Mouse (Mus musculus) left cerebral cortex, adult 9 months (tissue): ENCODE data around the gene Tnpo3.

Experiments
- DNase-seq, 2 experiments: peaks; one replicate each; pipeline ENCODE4 v3.0.0; 2022; ENCODE audit warnings: low spot score in 2 of 2

Tnpo3 gene

GRCm38 (mm10) chr6:29527361-29528164, 82.1 kb downstream of the Tnpo3 start:
- DNase-seq = no peak

DNA sequence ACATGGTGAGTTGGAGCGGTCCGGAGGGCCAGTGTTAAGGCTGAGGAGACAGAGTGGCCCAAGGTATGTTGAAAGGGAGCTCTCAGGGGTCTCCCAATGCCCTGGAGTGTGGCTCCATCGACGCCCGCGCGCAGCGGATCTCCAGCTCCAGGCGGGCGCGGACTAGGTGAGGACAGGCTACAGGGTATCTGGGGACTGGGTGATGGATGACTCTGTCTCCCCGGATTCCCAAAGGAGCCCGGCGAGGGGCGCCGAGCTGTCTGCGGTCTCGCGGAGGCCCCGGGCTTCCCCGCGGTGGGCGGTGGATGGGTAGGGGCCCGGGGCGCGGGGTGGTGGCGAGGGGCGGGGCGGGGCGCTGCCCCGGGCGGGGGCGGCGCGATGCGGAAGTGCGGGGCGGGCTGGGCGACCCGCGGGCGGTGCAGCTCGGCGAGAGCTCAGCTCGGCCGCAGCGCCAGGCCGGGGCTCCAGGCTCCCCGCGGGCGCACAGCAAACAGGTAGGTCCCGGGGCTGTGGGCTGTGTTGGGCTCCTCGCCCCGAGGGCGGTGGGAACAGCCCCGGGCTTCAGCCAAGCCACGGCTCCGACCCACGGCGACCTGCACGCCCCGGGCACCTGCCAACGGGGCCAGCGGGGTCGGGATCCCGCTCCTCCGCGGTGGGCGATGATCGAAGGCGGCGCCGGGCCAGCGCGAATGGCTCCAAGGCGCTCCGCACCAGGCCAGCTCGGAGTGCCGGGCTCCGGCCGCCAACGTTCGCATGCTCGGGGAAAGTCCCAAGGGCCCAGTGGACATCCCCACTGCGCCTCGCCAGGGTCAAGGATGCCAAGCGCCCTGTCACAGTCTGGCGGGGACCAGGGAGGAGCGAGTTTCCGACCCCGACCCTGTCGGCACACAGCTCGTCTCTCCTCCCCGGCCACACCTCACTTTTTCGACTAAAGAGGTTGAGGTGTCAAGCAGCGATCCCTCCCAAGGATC, 83.1 kb downstream of the Tnpo3 start, which contains the start of gene Irf5:
TSS of gene Irf5 (plus strand) at position 345 of the 971 bp plus-strand sequence.
- no peak for DNase-seq

DNA sequence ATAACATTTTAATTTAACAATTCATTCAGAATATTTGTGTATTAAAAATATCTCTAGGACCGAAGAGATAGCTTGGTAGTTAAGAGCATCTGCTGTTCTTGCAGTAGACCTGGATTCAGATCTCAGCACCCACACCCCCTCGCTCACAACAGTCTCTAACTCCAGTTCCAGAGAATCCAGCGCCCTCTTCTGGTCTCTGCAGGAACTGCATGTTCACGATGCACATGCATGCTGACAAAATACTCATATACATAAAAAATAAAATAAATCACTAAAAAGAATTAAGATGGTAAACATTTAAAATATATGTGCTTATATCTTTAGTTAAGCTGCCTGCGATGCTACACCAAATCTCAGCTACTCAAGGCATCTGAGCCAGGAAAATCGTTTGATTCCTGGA, 84.4 kb downstream of the Tnpo3 start:
- DNase-seq = no peak

- DNase-seq = no peak
Measured at GRCm38 (mm10) chr6:29524034-29524489, 85.6 kb downstream of the Tnpo3 start.

DNA sequence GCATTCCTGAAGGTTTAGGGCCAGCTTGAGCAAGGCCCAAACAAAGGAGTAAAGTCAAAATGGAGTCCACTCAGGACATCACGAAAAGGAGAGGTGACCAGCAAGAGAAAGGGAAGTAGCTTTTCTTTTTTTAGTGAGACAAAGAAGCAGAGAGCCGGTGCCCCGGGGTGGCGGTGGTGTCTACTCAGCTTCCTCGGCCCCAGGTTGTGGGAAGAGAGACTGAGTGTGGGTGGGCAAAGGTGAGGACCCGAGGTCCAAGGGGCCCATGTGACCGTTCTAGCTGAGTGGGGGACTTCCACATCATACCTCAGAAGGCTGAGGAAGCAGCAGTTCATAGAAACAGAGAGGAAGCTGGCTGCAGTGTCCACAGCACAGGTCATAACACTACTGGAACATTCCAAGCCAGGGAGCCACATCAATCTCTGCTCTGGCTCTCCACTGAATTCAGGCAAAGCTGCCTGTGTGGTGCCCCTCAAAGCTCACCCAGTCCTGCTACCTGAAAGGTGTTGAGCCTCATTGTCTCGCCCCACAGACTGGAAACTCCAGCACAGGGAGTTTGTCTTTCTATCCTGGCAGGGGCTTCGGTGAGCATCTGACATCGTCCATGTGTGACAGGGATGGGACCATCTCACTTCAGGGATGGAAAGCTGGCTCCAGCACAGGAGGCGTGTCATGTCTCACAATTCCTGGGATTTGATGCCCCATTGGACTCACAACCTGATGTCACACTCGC, 86.2 kb downstream of the Tnpo3 start:
- no peak for DNase-seq

- DNase-seq = no peak
Measured at GRCm38 (mm10) chr6:29522626-29523300, 86.9 kb downstream of the Tnpo3 start.

DNA sequence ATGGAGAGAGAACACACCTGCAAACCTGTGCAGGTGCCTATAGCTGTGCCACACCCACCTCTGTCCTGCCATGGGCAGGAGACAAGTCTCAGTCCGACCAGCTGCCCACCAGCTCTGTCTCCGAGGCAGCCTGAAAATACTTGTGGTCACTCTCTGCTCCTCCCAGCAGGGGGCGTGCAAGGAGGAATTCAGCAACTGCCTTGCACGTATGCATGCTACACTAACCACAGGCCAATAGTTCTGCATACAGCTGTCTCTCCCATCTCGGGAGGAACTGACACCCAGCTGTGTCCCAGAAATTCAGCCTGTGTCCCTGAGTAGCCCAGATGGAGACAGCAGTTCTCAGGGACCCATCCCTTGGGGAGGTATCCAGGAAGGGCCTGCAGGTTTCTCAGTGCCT, 92.5 kb downstream of the Tnpo3 start:
- peak in 1 of 2 experiments; percentile 69 for DNase-seq

DNA sequence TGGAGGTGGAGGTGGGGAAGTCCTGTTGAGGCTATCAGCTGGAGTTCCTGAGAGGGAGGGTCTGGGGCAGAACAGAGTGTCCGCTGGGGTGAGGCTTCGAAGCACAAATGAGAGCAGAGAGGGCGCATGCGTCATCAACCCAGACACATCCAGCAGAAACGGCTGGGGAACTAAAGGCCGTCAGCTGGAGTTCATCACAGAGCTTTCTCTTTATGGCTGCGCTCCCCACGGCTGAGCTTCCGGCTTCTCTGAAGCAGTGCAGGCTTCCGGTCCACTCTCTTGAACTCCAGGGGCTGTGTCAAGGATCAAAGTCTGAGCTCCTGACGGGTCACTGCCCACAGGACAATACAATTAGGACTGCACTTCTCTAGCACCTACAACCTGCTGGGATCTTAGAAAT, 96.4 kb downstream of the Tnpo3 start:
- DNase-seq = no peak

DNA sequence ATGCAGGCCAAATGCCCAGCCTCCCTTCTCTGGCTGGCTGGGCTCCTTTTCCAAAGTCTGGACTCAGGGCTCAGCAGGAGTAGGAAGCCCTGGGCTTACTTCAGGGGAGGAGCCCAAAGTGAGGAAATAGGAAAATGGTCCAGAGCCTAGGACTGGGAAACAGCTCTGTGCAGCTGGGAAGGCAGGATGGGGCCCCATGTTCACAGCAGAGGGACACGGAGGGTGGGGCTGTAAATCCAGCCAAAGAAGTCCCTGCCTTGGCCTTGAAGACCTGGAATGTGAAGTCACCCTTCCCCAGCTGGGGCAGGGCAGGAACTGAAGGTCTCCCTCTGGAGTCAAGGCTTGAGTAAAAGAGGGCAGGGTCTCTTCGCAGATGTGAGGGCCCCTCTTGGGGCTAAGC, 100.6 kb downstream of the Tnpo3 start:
- no peak for DNase-seq

- DNase-seq = no peak
Measured at GRCm38 (mm10) chr6:29507447-29508309, 102.0 kb downstream of the Tnpo3 start, which contains the start of gene Kcp. TSS of gene Kcp (minus strand) at chr6:29507952.

DNA sequence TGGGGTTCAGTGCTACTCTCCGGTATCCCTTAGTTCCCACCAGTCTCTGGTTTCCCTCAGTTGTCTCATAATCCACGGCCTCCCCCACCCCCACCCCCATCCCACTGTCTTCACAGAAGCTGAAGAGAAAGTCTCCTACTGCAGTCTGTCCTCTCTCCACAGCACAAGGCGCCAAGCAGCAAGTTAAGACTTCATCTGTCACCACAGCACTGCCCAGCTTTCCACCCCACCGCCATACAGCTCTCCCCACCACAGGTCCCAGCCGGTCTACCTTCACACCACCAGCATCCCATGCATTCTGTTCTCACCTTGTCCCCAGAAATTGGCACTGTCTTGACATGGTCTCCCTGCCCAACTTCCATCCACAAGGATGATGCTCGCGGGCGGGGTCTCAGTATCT, 102.9 kb downstream of the Tnpo3 start:
- no peak for DNase-seq

DNA sequence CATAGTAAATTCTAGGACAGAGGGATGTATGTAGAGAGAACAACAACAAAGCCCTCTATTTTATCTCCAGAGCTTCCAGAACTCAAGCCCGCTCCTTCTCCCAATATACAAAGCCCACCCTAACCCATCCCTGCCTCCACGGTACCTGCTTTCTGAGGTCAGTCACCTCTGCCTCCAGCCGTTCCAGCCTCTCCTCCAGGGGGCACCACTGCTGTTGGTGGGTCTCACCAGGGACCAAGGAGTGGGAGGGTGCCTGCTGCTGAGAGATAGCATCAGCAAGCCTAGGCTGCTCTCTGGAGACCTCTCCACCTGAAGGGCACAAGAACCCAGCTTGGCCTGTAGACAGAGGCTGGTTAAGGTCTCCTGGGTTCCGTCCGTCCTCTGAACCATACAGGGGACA, 104.2 kb downstream of the Tnpo3 start:
- DNase-seq = no peak

DNA sequence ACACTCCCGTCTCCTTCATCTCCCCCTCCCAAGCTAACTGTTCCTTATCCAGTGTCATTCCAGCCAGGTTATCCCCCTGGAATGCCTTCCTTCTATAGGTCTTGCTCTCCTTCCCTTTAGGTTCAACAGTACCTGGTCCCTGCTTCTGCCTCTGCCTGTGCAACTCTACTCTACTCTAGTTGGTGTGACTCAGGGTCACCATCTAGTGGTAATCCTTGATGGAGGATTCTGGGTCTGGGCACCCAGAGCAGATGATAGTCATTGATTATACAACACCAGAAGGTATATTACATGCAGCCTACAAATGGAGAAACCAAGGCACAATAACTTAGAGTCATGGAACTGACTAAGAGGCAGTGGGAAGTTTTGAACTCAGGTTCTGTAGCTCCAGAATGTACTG, 108.1 kb downstream of the Tnpo3 start:
- DNase-seq = no peak

GRCm38 (mm10) chr6:29500810-29501209, 108.9 kb downstream of the Tnpo3 start:
- DNase-seq = no peak

GRCm38 (mm10) chr6:29500177-29500576, 109.5 kb downstream of the Tnpo3 start:
- no peak for DNase-seq

- DNase-seq = no peak
Measured at GRCm38 (mm10) chr6:29497791-29498190, 111.9 kb downstream of the Tnpo3 start.

GRCm38 (mm10) chr6:29496270-29496669, 113.4 kb downstream of the Tnpo3 start:
- DNase-seq = no peak

- DNase-seq = no peak
Measured at GRCm38 (mm10) chr6:29494101-29494500, 115.6 kb downstream of the Tnpo3 start.
